Mouse (Mus musculus) thymus, adult 2 months (tissue): ENCODE data around the gene Apoe.

Source experiments
- CTCF ChIP-seq: fragments of 200-500 bp; IDR thresholded peaks from 2 replicates; pipeline ENCODE4 v1.5.1; 2012; ENCODE audit warnings: mild to moderate bottlenecking, control low read depth, low read length, moderate library complexity, borderline replicate concordance; ENCODE audit not compliant: control insufficient read depth, poor library complexity, insufficient read depth; ENCODE audit errors: extremely low read depth
- POLR2A ChIP-seq: fragments of 200-500 bp; IDR thresholded peaks from 2 replicates; pipeline ENCODE4 v1.6.1; 2012; ENCODE audit warnings: mild to moderate bottlenecking, low read length, control low read depth, moderate library complexity; ENCODE audit not compliant: control insufficient read depth, poor library complexity, insufficient read depth; ENCODE audit errors: extremely low read depth

GRCm38 (mm10) chr7:19680702-19681101, 18.3 kb downstream of the Apoe start:
- no peak for TF ChIP-seq CTCF
- no peak for TF ChIP-seq POLR2A
